Mouse (Mus musculus) neural tube, embryonic 12.5 days (tissue): ENCODE measurements around the gene Gpr26. TPM values are rescaled to one million over a fixed set of nuclear protein-coding genes. Genes with fewer than 3 reads are reported as not detected.

Experiments
- ATAC-seq: fragments of 200-750 bp; cut with Nextera tagmentation; 2 replicates; pipeline ENCODE4 v1.8.0; 2017; ENCODE audit warnings: low read depth, mild to moderate bottlenecking, moderate TSS enrichment, moderate library complexity; ENCODE audit not compliant: low FRiP score
- H3K27ac ChIP-seq: fragments of 300-500 bp; sonication (generic); 2 replicates; pipeline ENCODE4 v1.5.1; 2016
- H3K27me3 ChIP-seq: fragments of 300-500 bp; sonication (generic); replicated peaks from 2 replicates; pipeline ENCODE4 v1.6.1; 2016; ENCODE audit warnings: mild to moderate bottlenecking
- H3K36me3 ChIP-seq: fragments of 300-500 bp; sonication (generic); 2 replicates; pipeline ENCODE4 v1.6.1; 2016; ENCODE audit warnings: mild to moderate bottlenecking
- H3K4me1 ChIP-seq: fragments of 300-500 bp; sonication (generic); 2 replicates; pipeline ENCODE4 v1.6.1; 2016
- H3K4me2 ChIP-seq: fragments of 300-500 bp; sonication (generic); replicated peaks from 2 replicates; pipeline ENCODE4 v1.6.1; 2016; ENCODE audit warnings: mild to moderate bottlenecking
- H3K4me3 ChIP-seq: fragments of 300-500 bp; sonication (generic); 2 replicates; pipeline ENCODE4 v1.5.1; 2016
- H3K9ac ChIP-seq: fragments of 300-500 bp; sonication (generic); 2 replicates; pipeline ENCODE4 v1.6.1; 2016; ENCODE audit warnings: mild to moderate bottlenecking
- H3K9me3 ChIP-seq: fragments of 300-500 bp; sonication (generic); 2 replicates; pipeline ENCODE4 v1.6.1; 2016; ENCODE audit warnings: mild to moderate bottlenecking
- WGBS: fragments of 180-500 bp; shearing (Covaris S2); methylation state at CpG from one replicate; pipeline ENCODE4 v1.1.7; 2016; 5-methylcytosine and 5-hydroxymethylcytosine counted together
- polyA plus RNA-seq: library from polyadenylated mRNA; unstranded; fragments of >200 nt; fragmentation: Nextera tagmentation; extraction: Ambion mirVana; gene quantifications from 2 replicates; pipeline ENCODE4 v1.2.1, GENCODE M21; 2016

Gene Gpr26
- polyA plus RNA-seq, 1 experiment from 2014 or later = 0.61 TPM

DNA sequence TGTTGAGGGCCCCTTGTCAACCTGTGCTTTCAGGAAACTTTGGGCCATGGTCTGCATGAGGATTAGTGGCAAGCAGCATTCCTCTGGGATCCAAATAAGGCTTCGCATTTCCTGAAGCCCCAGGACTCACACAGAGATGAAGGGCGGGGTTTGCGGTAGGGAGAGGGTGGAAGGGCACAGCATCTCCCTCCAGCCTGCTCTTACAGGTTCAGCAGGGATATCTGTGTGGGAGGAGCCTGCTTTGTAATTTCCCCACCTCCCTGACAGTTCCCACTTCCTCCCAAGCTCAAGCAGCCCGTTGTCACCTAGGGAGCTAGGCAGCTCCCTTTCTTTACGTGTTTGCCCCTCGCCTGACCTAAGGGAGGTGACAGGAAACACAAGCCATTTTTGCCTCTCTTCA, 22.8 kb downstream of the Gpr26 start:
- Histone ChIP-seq H3K4me1 (no peaks in the 10 kb centered on the region), H3K9ac (no peak overlapping the region), H3K4me2 (no peak overlapping the region), H3K36me3 (no peaks in the 10 kb centered on the region), H3K9me3 (no peaks in the 10 kb centered on the region), H3K27ac (no peak overlapping the region), H3K4me3 (no peak overlapping the region), H3K27me3 (no peaks in the 10 kb centered on the region)
- no peak for ATAC-seq
- WGBS = 29% methylated on average over 6 of the region's 6 CpGs

DNA sequence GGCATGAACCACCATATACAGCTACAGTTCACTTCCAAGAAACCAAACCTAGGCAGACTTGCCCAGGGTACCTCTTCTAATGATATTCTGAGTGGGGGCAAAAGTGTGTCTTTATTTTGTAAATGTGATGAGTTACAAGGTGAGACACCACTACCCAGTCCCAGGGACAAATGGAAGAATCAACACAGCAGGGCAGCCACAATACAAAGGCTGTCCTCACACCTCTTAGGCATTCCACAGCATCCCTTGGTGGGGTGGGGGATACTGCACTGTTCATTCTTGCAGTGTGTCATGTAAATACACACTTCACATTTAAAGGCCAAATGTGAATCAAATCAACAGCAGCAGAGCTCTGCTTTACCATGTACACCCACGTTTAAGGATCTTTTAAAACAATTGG, 26.0 kb downstream of the Gpr26 start:
- Histone ChIP-seq H3K9ac (no peak overlapping the region), H3K4me2 (no peak overlapping the region), H3K36me3 (no peaks in the 10 kb centered on the region), H3K4me1 (no peaks in the 10 kb centered on the region), H3K27me3 (no peaks in the 10 kb centered on the region), H3K27ac (no peak overlapping the region), H3K9me3 (no peaks in the 10 kb centered on the region), H3K4me3 (no peak overlapping the region)
- no peak for ATAC-seq
- 57% methylated on average over 1 of the region's 1 CpGs for WGBS

DNA sequence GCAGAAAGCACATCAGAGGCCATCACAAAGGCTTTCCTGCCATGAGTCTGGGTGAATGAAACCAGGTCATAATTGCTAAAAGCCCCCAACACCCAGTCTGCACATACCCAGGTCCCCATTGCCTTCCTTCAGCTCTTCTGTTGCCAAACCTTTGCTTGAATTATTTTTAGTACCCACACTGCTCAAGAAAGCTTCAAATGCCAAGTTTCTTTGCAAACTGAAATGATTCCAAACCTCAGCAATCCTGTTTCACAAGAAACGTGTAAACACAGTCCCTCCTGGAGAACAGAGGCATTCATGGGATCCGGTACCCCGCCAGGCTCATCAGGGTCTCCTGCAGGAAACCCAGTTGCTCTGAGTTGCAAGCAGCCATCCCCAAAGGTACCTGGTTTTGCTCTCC, 26.6 kb downstream of the Gpr26 start:
- Histone ChIP-seq H3K9ac (no peak overlapping the region), H3K4me3 (no peak overlapping the region), H3K4me2 (no peak overlapping the region), H3K4me1 (no peaks in the 10 kb centered on the region), H3K27me3 (no peaks in the 10 kb centered on the region), H3K36me3 (no peaks in the 10 kb centered on the region), H3K9me3 (no peaks in the 10 kb centered on the region), H3K27ac (no peak overlapping the region)
- WGBS = 74% methylated on average over 3 of the region's 3 CpGs
- ATAC-seq = no peak

DNA sequence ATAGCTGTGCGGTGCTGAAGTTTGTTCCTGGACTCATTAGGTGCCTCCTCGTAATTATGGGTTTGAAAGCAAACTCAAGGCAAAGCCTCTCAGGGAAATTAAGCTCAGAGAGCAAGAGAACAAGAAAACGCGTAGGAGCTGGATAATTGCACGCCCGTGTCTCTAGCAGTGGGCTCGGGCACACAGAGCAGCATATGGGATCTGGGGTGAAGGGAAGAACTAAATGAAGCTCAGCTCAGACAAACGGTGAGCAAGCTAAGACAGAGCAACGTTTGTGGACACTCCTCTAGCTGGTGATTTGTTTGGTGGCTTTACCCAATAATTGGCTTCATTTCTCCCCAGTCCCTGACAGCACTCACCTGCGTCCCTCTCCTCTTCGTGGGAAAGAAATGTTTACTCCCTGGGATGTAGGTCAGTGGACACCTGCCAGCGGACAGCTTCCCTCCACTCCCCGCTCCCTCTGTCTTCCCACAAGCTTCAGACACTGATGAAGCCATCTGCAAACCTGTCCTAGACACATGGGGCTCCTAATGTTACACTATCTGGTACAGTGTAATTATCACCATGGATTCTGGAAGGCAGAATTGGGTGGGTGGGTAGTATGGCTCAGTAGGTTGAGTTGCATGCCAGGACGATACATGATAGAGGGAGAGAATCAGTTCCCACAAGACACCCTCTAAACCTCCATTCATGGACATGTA, 39.9 kb downstream of the Gpr26 start:
- Histone ChIP-seq H3K4me3 (no peak overlapping the region), H3K4me1 (no peaks in the 10 kb centered on the region), H3K36me3 (no peaks in the 10 kb centered on the region), H3K9ac (no peak overlapping the region), H3K9me3 (no peaks in the 10 kb centered on the region), H3K27ac (no peak overlapping the region), H3K4me2 (no peak overlapping the region), H3K27me3 (no peaks in the 10 kb centered on the region)
- no peak for ATAC-seq
- WGBS = 80% methylated on average over 14 of the region's 14 CpGs

DNA sequence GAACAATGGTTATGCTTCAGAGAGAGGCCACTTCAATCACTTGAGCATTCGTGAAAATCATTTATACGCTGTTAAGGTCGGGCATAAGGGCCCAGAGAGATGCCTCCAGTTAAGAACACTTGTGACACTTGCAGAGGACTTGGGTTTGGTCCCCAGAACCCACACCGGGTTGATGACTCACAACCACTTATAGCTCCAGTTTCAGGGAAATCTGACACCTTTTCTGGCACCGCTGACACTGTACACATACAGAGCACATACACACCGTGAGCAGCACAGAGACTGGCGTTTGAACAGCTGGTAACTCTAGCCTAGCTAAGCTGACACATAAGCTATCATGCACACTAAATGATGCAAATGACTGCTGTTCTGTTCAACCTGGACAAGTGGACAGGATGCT, 42.7 kb downstream of the Gpr26 start:
- H3K36me3 ChIP-seq = no peaks in the 10 kb centered on the region
- H3K4me2 ChIP-seq = no peak overlapping the region
- H3K9ac ChIP-seq = no peak overlapping the region
- no peaks in the 10 kb centered on the region for H3K9me3 ChIP-seq
- H3K4me3 ChIP-seq = no peak overlapping the region
- WGBS = 76% methylated on average over 7 of the region's 7 CpGs
- H3K27me3 ChIP-seq = no peaks in the 10 kb centered on the region
- no peak for ATAC-seq
- H3K4me1 ChIP-seq = peaks cover 15% of the 10 kb centered on the region
- no peak overlapping the region for H3K27ac ChIP-seq

DNA sequence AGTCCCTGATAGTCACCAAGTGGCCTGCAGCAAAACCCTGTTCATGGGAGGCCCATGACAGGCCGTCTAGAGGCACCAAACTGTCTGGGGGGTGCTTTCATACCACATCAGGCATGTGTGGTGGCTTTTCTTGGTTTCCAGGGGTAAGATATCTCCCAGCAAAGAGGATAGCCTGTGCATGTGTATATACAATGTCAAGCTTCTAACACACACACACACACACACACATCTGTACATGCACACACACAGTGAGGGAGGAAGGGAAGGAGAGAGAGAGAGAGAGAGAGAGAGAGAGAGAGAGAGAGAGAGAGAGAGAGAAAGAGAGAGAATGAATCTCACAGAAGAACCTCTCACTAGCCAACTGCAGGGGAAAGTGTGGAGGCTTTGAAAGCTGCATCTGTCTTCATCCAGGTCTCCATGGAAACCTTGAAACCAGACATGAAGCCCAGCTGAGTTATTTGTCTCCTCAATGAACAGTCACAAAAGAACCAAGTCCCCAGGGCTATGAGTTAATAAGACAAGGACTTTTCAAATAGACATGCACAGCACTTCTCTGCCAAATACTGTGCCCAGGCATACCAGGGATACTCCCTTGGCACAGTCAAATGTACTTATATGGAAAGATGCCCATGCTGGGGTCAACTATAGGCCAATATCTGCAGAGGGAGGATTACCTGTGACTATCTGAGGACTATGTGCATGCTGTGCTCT, 46.9 kb downstream of the Gpr26 start:
- no peak overlapping the region; the same call in 1 of the 2 replicates for H3K4me2 ChIP-seq
- H3K9ac ChIP-seq = no peak overlapping the region
- ATAC-seq = peak; percentile 65
- no peak overlapping the region for H3K27ac ChIP-seq
- WGBS = 8% methylated on average over 1 of the region's 1 CpGs
- no peaks in the 10 kb centered on the region for H3K36me3 ChIP-seq
- H3K27me3 ChIP-seq = no peaks in the 10 kb centered on the region
- no peaks in the 10 kb centered on the region for H3K9me3 ChIP-seq
- H3K4me3 ChIP-seq = no peak overlapping the region
- H3K4me1 ChIP-seq = peaks cover 15% of the 10 kb centered on the region

DNA sequence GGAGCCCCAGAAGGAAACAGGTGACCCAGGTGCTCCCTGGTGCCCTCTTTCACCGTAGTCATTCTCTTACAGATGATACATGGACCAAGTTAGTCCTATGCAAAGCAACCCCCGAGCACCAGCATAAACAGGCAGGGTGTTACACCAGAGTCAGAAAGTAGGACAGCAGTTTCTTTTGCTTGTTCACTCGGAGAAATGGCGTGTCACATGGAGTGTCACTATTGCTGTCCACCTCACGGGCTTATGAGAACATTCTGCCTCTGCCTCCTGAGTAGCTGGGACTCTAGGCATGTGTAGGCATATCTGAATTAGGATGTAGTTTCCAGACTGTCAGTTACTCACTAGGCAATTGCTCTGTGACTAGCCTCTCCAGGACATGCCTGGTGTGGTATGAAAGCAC, 47.7 kb downstream of the Gpr26 start:
- 81% methylated on average over 5 of the region's 5 CpGs for WGBS
- Histone ChIP-seq H3K36me3 (no peaks in the 10 kb centered on the region), H3K27me3 (no peaks in the 10 kb centered on the region), H3K9me3 (no peaks in the 10 kb centered on the region), H3K9ac (no peak overlapping the region), H3K4me1 (peaks cover 15% of the 10 kb centered on the region), H3K27ac (no peak overlapping the region), H3K4me3 (no peak overlapping the region), H3K4me2 (no peak overlapping the region)
- ATAC-seq = no peak

DNA sequence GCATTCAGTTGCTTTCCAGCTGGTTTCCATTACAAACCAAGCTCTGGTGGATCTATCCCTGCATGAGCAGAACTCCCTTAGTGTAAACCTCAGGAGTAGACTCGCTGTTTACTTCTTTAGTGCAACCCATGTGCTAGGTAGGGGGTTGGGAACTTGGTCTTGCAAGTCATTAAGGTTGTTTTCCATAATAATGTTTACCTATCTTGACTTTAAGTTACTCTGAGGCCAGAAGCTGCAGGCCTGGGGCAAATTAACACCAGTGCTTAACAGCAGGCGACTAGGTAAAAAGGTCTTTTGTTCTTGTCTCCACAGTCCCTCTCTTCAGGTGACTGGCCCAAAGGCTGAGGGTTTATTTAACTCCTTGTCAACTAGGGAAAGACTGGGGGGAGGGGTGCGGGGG, 48.9 kb downstream of the Gpr26 start:
- WGBS = 8% methylated on average over 3 of the region's 3 CpGs
- Histone ChIP-seq H3K9me3 (no peaks in the 10 kb centered on the region), H3K27me3 (no peaks in the 10 kb centered on the region), H3K27ac (no peak overlapping the region), H3K36me3 (no peaks in the 10 kb centered on the region), H3K4me2 (no peak overlapping the region), H3K9ac (no peak overlapping the region), H3K4me1 (peaks cover 15% of the 10 kb centered on the region), H3K4me3 (no peak overlapping the region)
- no peak for ATAC-seq

DNA sequence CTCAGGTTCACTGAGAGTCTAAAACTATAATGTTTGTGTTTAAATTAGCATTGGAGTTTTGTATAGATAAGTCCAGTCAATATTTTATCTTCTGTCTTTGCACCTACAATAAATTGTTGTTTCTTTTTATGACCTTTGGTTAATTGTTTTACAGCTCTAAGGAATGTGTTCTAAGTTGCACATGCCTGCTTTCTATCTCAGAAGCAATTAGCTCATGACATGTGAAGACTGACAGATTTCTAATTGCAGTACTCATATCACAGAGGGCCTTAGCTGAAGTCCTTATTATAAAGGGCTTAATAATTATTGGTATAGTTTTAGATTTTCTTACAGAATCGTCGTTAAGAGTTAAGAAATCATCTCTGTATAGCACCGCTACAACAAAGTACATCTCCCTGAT, 49.7 kb downstream of the Gpr26 start:
- no peaks in the 10 kb centered on the region for H3K36me3 ChIP-seq
- no peak overlapping the region for H3K4me2 ChIP-seq
- ATAC-seq = no peak
- H3K27me3 ChIP-seq = no peaks in the 10 kb centered on the region
- H3K27ac ChIP-seq = no peak overlapping the region
- H3K4me3 ChIP-seq = no peak overlapping the region
- H3K9ac ChIP-seq = no peak overlapping the region
- H3K9me3 ChIP-seq = no peaks in the 10 kb centered on the region
- peaks cover 15% of the 10 kb centered on the region for H3K4me1 ChIP-seq
- WGBS = 67% methylated on average over 3 of the region's 3 CpGs

DNA sequence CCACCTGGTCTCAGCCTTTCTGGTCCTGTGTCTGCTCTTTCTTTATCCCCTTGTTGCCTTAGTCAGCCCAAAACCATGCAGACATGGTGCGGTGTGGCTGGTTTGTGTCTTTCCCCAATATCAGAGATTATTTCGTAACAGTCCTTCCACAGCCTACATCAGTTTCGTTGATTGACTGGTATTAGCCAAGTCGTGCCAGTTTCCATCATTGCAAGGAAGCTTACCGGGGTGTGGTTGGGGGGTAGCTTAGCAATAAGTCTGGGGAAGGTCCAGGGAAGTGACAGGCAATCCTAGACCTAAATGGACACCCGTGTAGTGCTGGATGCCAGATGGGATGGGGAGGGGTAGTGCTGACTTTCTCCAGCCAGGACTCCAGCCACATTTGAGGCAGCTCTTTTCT, 59.3 kb downstream of the Gpr26 start:
- no peak for ATAC-seq

DNA sequence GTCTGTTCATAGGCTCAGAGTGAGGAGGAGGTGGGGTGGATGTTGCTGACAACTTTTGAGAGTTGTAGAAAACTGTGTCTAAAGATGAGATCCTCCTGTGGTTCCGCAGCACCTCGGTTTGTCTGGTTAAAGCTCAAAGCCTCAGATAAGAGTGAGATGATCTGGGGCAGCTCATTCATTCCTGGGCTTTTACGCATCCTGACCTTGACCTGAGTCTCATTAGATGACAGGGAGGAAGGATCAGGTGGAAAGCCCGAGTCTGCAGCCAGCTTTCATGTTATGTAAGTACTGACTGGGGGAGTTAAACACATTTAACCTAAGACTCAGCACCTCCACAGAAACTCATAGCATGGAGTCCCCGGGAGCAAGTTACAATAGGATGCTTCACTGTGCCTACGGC, 60.4 kb downstream of the Gpr26 start:
- 77% methylated on average over 6 of the region's 6 CpGs for WGBS
- H3K4me3 ChIP-seq = no peak overlapping the region

More for the DNA sequence above, 59.3 kb downstream of the Gpr26 start:
- Histone ChIP-seq H3K27me3 (no peaks in the 10 kb centered on the region), H3K36me3 (no peaks in the 10 kb centered on the region), H3K9me3 (no peaks in the 10 kb centered on the region), H3K4me2 (no peak overlapping the region), H3K4me3 (no peak overlapping the region), H3K27ac (no peak overlapping the region), H3K9ac (no peak overlapping the region), H3K4me1 (no peaks in the 10 kb centered on the region)
- 72% methylated on average over 6 of the region's 6 CpGs for WGBS

DNA sequence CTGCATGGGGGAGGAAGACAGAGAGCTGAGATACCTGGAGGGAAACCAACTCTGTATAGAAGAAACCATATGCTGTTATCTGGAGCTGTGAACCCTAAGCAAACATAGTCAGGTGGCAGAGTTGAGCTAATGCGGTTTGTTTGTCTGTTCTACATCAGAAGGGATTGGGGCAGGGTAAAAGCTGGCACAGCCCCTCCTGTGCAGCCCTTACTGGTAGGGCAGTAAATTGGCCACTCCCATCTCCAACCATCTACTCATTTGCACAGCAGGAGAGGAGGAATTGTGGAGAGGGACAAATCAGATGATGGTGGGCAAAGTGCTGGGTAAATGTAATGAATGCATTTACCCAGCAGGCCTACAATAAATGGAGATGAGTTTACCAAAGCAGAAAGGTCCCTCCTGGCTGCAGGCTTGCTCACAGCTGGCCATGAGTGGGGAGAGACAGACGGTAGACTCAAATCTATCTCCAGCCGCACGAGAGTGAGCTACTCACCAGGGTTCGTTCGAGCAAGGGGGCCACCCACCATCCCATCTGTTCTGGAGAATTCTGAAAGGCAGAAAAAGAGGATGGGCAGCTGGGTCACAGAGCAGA, 65.8 kb downstream of the Gpr26 start:
- H3K4me3 ChIP-seq = no peak overlapping the region
- no peak overlapping the region for H3K9ac ChIP-seq
- ATAC-seq = no peak
- no peak overlapping the region for H3K4me2 ChIP-seq
- no peaks in the 10 kb centered on the region for H3K9me3 ChIP-seq
- no peaks in the 10 kb centered on the region for H3K27me3 ChIP-seq
- H3K4me1 ChIP-seq = peaks cover 6% of the 10 kb centered on the region; the same call in 1 of the 2 replicates
- 12% methylated on average over 6 of the region's 6 CpGs for WGBS
- no peak overlapping the region for H3K27ac ChIP-seq
- H3K36me3 ChIP-seq = no peaks in the 10 kb centered on the region

More for the DNA sequence above, 60.4 kb downstream of the Gpr26 start:
- H3K27ac ChIP-seq = no peak overlapping the region
- no peak overlapping the region for H3K9ac ChIP-seq
- H3K4me1 ChIP-seq = peaks cover under 1% of the 10 kb centered on the region; the same call in 1 of the 2 replicates
- no peak overlapping the region for H3K4me2 ChIP-seq
- H3K9me3 ChIP-seq = no peaks in the 10 kb centered on the region
- H3K27me3 ChIP-seq = no peaks in the 10 kb centered on the region
- ATAC-seq = no peak
- no peaks in the 10 kb centered on the region for H3K36me3 ChIP-seq
